Mouse (Mus musculus) left cerebral cortex, adult 2 months (tissue): ENCODE measurements around the gene Hnrnpc. TPM values are rescaled to one million over a fixed set of nuclear protein-coding genes. Genes with fewer than 3 reads are reported as not detected.
A peak's percentile ranks its signal among the peaks of the same experiment; 100 is the strongest.

Experiments
- DNase-seq, 2 experiments: peaks; one replicate each; pipeline ENCODE4 v3.0.0; 2021 to 2022; ENCODE audit warnings: low spot score in 2 of 2, mixed read lengths in 1 of 2; ENCODE audit errors: extremely low spot score in 1 of 2
- H3K27ac ChIP-seq: fragments of 200-600 bp; 2 replicates; pipeline ENCODE4 v1.8.1; 2022
- H3K4me3 ChIP-seq: fragments of 200-600 bp; 2 replicates; pipeline ENCODE4 v1.8.1; 2022
- CTCF ChIP-seq: fragments of 200-600 bp; IDR thresholded peaks from 2 replicates; pipeline ENCODE4 v1.8.1; 2022; ENCODE audit warnings: antibody characterized with exemption, mild to moderate bottlenecking, moderate library complexity
- intact Hi-C: fragments of 180-260 bp; cut with DNase I; formaldehyde crosslinking; loops from one replicate; pipeline ENCODE4 v1.15.1; 2025
- long read RNA-seq, 2 experiments: library from polyadenylated mRNA; stranded (forward); transcript quantifications; one replicate each; pipeline ENCODE4 v2.0.0; 2021; ENCODE audit warnings: borderline mapping rate in 2 of 2
- total RNA-seq, 2 experiments: library from RNA; stranded (reverse); gene quantifications; 2 replicates each; pipeline ENCODE4 v1.2.3; 2021

Hnrnpc gene
- total RNA-seq: 100 to 1,000 TPM; 213 to 221 TPM
- long read RNA-seq, experiment 1, transcript Hnrnpc-206 (9 exons, 1,683 nt): minor isoform, 11 of 110 reads
- long read RNA-seq, experiment 1, transcript Hnrnpc-201 (9 exons, 2,847 nt): minor isoform, 13 of 110 reads
- long read RNA-seq, experiment 1, transcript Hnrnpc-211 (9 exons, 1,691 nt): minor isoform, 18 of 110 reads
- long read RNA-seq, experiment 1, transcript Hnrnpc-205 (9 exons, 2,617 nt): major isoform, 21 of 110 reads
- long read RNA-seq, experiment 1, partial matches to known transcripts: 11 of 110 reads
- long read RNA-seq, experiment 1, other reads (novel, unspliced or antisense): 23 of 110 reads
- long read RNA-seq, experiment 2, transcript Hnrnpc-211 (9 exons, 1,691 nt): minor isoform, 11 of 77 reads
- long read RNA-seq, experiment 2, transcript Hnrnpc-205 (9 exons, 2,617 nt): major isoform, 15 of 77 reads
- long read RNA-seq, experiment 2, transcript Hnrnpc-206 (9 exons, 1,683 nt): minor isoform, 7 of 77 reads
- long read RNA-seq, experiment 2, transcript Hnrnpc-209 (9 exons, 2,498 nt): minor isoform, 6 of 77 reads
- long read RNA-seq, experiment 2, partial matches to known transcripts: 10 of 77 reads
- long read RNA-seq, experiment 2, other reads (novel, unspliced or antisense): 16 of 77 reads

DNA sequence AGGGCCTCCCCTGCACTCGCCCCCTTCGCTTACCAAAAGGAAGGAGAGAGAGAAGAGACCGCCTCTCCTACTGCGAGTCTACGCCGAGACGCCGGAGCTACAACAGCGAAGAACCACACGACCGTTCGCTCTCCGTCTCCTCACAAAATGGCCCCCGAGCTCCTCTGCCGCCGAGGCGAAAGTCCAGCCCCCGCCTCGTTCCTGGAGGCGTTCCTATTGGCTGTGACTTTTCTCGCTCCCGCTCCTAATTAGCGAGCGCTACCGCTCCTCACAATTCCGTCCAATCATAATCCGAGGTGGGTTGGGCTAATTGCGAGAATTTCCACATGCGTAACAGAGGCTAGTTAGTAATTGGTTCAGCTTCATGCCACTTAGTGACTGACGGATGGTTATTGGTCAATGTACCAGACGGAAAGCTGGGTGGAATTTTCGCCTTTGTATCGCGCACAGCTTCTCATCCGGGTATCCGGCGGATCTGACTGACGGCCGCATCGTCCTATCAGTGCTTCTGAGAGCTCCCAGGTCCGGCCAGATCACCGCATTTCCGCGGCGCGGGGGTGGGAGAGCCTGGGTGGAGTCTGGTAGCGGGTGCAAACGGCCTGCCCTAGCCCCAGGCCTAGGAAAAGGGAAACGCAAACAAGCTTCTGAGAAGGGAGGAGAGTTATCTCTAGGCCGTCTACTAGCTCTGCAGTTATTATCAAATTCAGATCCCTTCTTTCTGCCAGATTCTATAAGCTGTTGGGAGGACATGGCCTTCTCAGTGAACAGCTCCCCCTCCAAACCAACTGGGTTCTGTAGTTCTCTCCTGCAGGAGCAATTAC lies at the start of gene Hnrnpc:
Gene Hnrnpc, minus strand, starts transcription at position 173 of the 821 bp plus-strand sequence.
- no peak for TF ChIP-seq CTCF
- Histone ChIP-seq H3K4me3 (peak within 1 kb of the TSS; percentile 98), H3K27ac (peak within 1 kb of the TSS; percentile 96)
- peak; percentile 100 for DNase-seq
- intact Hi-C loops: loop anchor here (10.0 kb wide), 3 partner anchors 199 to 1009 kb away; partner anchors contain the start of genes Ang, Mettl3 and Rnase4

GRCm38 (mm10) chr14:52152613-52153012 lies 48.8 kb upstream of the Hnrnpc start:
- no peak overlapping the region for H3K4me3 ChIP-seq
- no peak for DNase-seq
- no peak overlapping the region for H3K27ac ChIP-seq
- intact Hi-C loops: no loop called here
- TF ChIP-seq CTCF: no peak

DNA sequence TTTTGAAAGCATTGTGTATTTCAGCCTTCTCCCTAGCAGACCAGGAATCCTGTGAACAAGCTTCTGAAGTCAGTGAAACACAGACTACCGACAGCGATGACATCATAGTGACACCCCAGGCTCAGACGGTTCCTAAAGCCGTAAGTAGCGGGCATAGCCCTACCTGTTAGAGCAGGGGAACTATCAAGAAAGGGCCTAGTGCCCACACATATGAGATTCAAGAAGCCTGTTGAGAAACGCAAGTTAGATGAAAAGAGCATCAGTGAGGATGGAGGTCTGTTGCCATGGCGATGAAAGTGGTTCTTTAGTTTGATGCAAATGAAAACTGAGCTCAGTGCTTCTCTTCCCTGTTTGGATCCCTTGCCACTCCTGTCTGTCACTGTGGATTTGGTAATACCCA lies 48.4 kb upstream of the Hnrnpc start:
- peak; percentile 26 to 29 for DNase-seq
- no peak for TF ChIP-seq CTCF
- peak overlapping the region; percentile 27 for H3K4me3 ChIP-seq
- H3K27ac ChIP-seq: no peak overlapping the region
- intact Hi-C loops: no loop called here

GRCm38 (mm10) chr14:52149888-52150287 lies 46.1 kb upstream of the Hnrnpc start:
- no peak for TF ChIP-seq CTCF
- intact Hi-C loops: no loop called here

GRCm38 (mm10) chr14:52146540-52146939 lies 42.7 kb upstream of the Hnrnpc start:
- TF ChIP-seq CTCF: peak; percentile 56
- no peak for DNase-seq
- no peak overlapping the region for H3K4me3 ChIP-seq
- no peak overlapping the region for H3K27ac ChIP-seq
- intact Hi-C loops: no loop called here

More at GRCm38 (mm10) chr14:52149888-52150287, 46.1 kb upstream of the Hnrnpc start:
- Histone ChIP-seq H3K27ac (no peak overlapping the region), H3K4me3 (no peak overlapping the region)
- no peak for DNase-seq

- H3K4me3 ChIP-seq: no peak overlapping the region
- intact Hi-C loops: no loop called here
- H3K27ac ChIP-seq: no peak overlapping the region
- DNase-seq: no peak
- TF ChIP-seq CTCF: no peak
These were observed 40.3 kb upstream of the Hnrnpc start for GRCm38 (mm10) chr14:52144165-52144564.

DNA sequence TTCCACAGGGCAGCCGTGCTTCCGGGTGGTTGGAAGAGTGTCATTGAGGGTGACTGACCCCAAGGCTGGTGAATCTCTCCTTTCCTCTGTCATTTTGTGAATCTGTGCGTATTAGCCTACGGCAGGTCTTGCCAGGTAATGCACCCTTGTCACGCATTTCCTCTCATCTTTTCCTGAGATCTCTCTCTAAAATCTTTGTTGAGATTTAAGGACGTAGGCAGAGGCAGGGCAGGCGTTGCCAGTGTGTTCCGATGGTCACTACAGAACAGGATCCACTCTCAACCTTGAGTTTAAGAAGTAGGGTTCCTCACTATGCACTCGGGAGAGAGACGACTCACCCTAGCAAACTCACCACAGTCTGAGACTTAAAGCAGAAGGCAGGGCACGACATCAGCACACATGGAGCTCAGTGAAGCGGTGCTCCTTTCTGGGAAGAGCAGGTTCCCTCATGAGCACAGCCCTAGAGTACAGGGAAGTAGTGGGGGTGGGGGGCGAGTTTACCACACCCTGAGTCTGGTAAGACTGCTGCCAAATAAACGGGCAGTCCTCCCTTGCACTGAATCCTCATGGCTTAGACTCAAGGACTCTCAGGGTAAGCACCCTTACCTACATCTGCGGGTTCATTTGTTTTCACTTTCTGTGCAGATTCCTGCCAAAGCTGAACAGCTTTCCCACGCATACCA lies 37.8 kb upstream of the Hnrnpc start:
- H3K27ac ChIP-seq: no peak overlapping the region
- intact Hi-C loops: no loop called here
- no peak overlapping the region for H3K4me3 ChIP-seq
- no peak for DNase-seq
- no peak for TF ChIP-seq CTCF

DNA sequence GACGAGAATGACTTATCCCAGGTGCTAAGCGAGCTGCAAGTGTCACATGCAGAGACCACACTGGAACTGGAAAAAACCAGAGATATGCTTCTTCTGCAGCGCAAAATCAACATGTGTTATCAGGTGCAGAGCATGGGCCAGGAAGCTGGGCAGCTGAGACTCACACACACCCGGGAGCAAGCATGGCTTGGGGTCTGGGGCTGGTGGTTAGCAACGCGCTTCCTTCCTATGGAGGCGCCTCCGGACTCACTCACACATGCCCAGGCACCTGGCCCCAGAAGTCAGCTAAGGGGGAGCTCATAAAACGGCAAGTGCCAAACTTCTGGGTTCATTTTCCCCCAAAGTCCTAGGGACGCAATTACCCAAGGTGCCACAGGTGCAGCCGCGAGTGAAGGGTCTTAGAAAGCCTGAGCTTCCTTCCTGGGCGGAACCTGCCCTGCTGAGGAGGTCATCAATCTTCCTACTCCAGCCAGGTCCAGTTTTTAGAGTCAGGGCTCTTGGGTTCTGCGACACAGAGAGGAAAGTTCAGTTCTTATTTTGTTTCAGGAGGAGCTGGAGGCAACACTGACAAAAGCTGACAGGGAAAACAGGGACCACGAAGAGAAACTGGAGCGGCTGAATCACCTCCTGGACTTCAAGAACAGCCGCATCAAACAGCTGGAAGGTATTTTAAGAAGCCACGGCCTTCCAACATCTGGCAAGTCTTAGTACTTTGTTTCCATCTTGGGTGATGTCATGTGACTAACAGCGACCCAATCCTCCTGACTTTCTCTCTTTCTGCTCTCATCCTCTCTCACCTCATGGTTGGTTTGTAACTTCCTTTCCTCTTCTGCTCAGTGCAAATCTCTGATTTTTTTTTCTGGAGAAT lies 37.0 kb upstream of the Hnrnpc start:
- TF ChIP-seq CTCF: no peak
- no peak for DNase-seq
- no peak overlapping the region for H3K4me3 ChIP-seq
- no peak overlapping the region for H3K27ac ChIP-seq
- intact Hi-C loops: no loop called here

- TF ChIP-seq CTCF: no peak
- DNase-seq: no peak
- no peak overlapping the region for H3K4me3 ChIP-seq
- H3K27ac ChIP-seq: no peak overlapping the region
- intact Hi-C loops: no loop called here
These were observed 29.8 kb upstream of the Hnrnpc start for GRCm38 (mm10) chr14:52133584-52133983.

DNA sequence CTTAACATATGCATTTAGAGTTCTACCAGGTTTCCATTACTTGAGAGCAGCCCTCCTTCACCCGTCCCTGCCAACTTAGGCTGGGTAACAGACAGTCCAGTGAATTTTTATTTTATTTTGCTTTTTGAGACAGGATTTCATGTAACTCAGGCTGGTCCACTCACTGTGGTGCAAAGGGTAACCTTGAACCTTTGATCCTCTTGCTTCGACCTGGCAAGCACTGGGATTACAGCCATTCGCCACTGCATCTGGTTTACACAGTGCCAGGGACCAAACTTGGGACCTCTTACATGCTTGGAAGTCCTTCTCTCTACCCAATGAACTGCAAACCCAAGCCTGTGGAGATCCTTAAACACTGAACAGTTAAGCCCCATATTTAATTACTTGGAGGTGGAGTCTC lies 20.8 kb upstream of the Hnrnpc start:
- no peak overlapping the region for H3K4me3 ChIP-seq
- intact Hi-C loops: loop anchor here (5.0 to 10.0 kb wide), 2 partner anchors 210 to 453 kb away; no protein-coding TSS in a partner anchor
- H3K27ac ChIP-seq: no peak overlapping the region
- no peak for TF ChIP-seq CTCF
- DNase-seq: no peak
